Mouse (Mus musculus) midbrain, embryonic 15.5 days (tissue): Measurements from ENCODE around the gene Eif5a2. TPM values are rescaled to one million over a fixed set of nuclear protein-coding genes. Genes with fewer than 3 reads are reported as not detected.
"Not testable (repeated sequence)": the region's sequence is repeated elsewhere in the genome, so short reads cannot be mapped to it uniquely, and the experiment has no call there.

Experiments used
- ATAC-seq: fragments of 200-750 bp; cut with Nextera tagmentation; replicated peaks from 2 replicates; pipeline ENCODE4 v1.8.0; 2017; ENCODE audit warnings: moderate TSS enrichment
- H3K27ac ChIP-seq: fragments of 300-500 bp; sonication (generic); 2 replicates; pipeline ENCODE4 v1.5.1; 2015; ENCODE audit warnings: mild to moderate bottlenecking, inconsistent platforms
- H3K27me3 ChIP-seq: fragments of 300-500 bp; sonication (generic); replicated peaks from 2 replicates; pipeline ENCODE4 v1.6.1; 2015; ENCODE audit warnings: inconsistent platforms
- H3K36me3 ChIP-seq: fragments of 300-500 bp; sonication (generic); replicated peaks from 2 replicates; pipeline ENCODE4 v1.6.1; 2015; ENCODE audit warnings: inconsistent platforms
- H3K4me1 ChIP-seq: fragments of 300-500 bp; sonication (generic); 2 replicates; pipeline ENCODE4 v1.6.1; 2015; ENCODE audit warnings: inconsistent platforms
- H3K4me2 ChIP-seq: fragments of 300-500 bp; sonication (generic); 2 replicates; pipeline ENCODE4 v1.6.1; 2015; ENCODE audit warnings: inconsistent platforms, mild to moderate bottlenecking, moderate library complexity
- H3K4me3 ChIP-seq: fragments of 300-500 bp; sonication (generic); 2 replicates; pipeline ENCODE4 v1.5.1; 2015; ENCODE audit warnings: mild to moderate bottlenecking, inconsistent platforms
- H3K9ac ChIP-seq: fragments of 300-500 bp; sonication (generic); 2 replicates; pipeline ENCODE4 v1.6.1; 2015; ENCODE audit warnings: mild to moderate bottlenecking, inconsistent platforms
- H3K9me3 ChIP-seq: fragments of 300-500 bp; sonication (generic); 2 replicates; pipeline ENCODE4 v1.6.1; 2016; ENCODE audit warnings: inconsistent platforms
- WGBS: fragments of 180-500 bp; shearing (Covaris S2); methylation state at CpG from one replicate; pipeline ENCODE4 v1.1.7; 2015; ENCODE audit warnings: mixed read lengths; 5-methylcytosine and 5-hydroxymethylcytosine counted together
- polyA plus RNA-seq: library from polyadenylated mRNA; unstranded; fragments of >200 nt; fragmentation: Nextera tagmentation; extraction: Ambion mirVana; gene quantifications from 2 replicates; pipeline ENCODE4 v1.2.1, GENCODE M21; 2015

The Eif5a2 gene
- 8.3 and 8.9 TPM in 2 replicates for polyA plus RNA-seq

DNA sequence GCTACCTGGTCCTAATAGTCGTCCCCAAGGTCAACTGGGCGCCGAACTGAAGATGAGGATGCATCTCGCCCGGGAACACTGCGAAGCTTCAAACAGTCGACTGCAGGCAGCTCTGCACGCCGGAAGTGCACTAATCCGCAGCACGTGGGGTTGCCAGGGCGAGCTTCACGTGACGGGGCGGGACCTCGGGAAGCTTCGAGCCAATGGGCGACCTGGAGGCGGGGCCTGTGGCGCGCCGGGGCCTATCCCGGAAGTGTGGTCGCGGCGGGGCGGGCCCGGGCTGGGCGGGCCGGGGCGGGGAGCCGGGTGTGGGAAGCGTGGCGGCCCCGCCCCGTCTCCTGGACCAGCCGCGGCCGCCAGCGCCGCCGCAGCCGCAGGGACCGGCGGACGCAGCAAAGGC, at the start of gene Eif5a2:
TSS of gene Eif5a2 (plus strand) at position 283 of the 400 bp plus-strand sequence.
- ATAC-seq = peak; percentile 99
- no peaks in the 10 kb centered on the region for H3K9me3 ChIP-seq
- peak within 1 kb of the TSS; percentile 77 for H3K4me3 ChIP-seq
- H3K27ac ChIP-seq = no peak within 1 kb of the TSS
- H3K36me3 ChIP-seq = no peaks in the 10 kb centered on the region
- H3K27me3 ChIP-seq = no peaks in the 10 kb centered on the region
- H3K4me1 ChIP-seq = peaks cover 11% of the 10 kb centered on the region
- WGBS = 1% methylated on average over 41 of the region's 46 CpGs
- peak within 1 kb of the TSS; percentile 99 for H3K4me2 ChIP-seq
- peak within 1 kb of the TSS; percentile 73 for H3K9ac ChIP-seq

DNA sequence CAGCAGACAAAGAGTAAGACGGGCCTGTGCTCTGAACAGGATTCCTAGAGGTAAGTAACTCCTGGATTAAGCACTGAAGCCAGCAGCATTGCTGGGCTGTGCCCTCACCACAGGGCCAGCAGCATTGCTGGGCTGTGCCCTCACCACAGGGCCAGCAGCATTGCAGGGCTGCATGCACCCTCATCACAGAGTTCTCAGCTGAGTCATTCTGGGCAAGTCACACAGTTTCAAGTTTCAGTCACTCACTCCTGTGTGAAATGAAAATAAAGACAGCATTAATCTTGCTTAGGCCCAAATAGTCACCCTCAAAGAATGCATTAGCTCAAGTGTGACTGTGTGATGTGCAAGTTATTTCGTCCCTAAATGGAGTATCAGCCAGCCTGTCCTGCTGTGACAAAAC, 46.4 kb upstream of the Eif5a2 start:
- 58% methylated on average over 2 of the region's 2 CpGs for WGBS
- no peak for ATAC-seq
- H3K4me3 ChIP-seq = no peak overlapping the region
- H3K4me1 ChIP-seq = no peaks in the 10 kb centered on the region
- no peaks in the 10 kb centered on the region for H3K27me3 ChIP-seq
- no peak overlapping the region for H3K27ac ChIP-seq
- no peaks in the 10 kb centered on the region for H3K9me3 ChIP-seq
- no peaks in the 10 kb centered on the region for H3K36me3 ChIP-seq
- no peak overlapping the region for H3K9ac ChIP-seq
- no peak overlapping the region for H3K4me2 ChIP-seq

- no peaks in the 10 kb centered on the region for H3K27me3 ChIP-seq
- H3K36me3 ChIP-seq = no peaks in the 10 kb centered on the region
- no peak overlapping the region for H3K4me2 ChIP-seq
- H3K9me3 ChIP-seq = no peaks in the 10 kb centered on the region
- H3K9ac ChIP-seq = no peak overlapping the region
- H3K27ac ChIP-seq = no peak overlapping the region
- H3K4me1 ChIP-seq = no peaks in the 10 kb centered on the region
- no peak for ATAC-seq
- WGBS = 47% methylated on average over 2 of the region's 2 CpGs
- H3K4me3 ChIP-seq = no peak overlapping the region
Measured at GRCm38 (mm10) chr3:28736981-28737380, 44.1 kb upstream of the Eif5a2 start.

DNA sequence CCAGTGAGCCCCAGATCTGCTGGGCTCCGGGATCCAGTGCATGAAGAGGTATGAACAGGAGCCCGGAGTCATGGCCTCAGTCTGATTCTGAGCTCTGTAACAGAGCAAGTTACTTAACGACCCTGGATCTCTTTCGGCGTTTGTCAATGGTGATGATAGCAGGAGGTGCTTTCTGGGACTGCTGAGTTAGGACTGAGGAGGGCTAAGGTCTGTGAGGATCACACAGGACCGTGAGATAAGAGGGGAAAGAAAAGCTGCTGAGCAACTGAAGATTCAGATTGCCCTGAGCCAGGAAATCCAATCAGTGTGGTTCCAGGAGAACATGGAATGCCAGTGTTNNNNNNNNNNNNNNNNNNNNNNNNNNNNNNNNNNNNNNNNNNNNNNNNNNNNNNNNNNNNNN, 40.7 kb upstream of the Eif5a2 start:
- H3K27me3 ChIP-seq = no peaks in the 10 kb centered on the region
- no peaks in the 10 kb centered on the region for H3K9me3 ChIP-seq
- no peak for ATAC-seq
- WGBS = 33% methylated on average over 6 of the region's 6 CpGs
- H3K9ac ChIP-seq = no peak overlapping the region
- no peak overlapping the region for H3K4me2 ChIP-seq
- H3K27ac ChIP-seq = no peak overlapping the region
- no peaks in the 10 kb centered on the region for H3K36me3 ChIP-seq
- H3K4me1 ChIP-seq = peaks cover 11% of the 10 kb centered on the region; the same call in 1 of the 2 replicates
- no peak overlapping the region for H3K4me3 ChIP-seq

DNA sequence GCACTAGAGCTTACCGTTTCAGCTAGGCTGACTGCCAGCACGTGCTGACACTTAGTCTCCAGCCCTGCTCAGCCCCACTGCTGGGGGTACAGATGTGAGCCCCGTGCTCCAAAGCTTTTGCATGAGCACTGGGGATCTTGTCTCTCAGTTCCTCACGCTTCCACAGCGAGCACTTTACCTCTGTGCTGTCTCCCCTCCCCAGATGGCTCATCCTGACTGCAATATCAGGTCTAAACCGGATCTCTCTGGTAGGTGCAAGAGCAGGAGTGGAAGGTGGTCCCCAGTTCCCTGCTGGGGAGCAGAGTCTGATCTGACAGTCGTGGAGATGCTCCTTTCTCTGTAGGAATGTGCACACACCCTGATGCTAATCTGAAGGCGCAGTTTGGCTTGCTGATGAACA, 37.8 kb upstream of the Eif5a2 start:
- Histone ChIP-seq H3K9ac (no peak overlapping the region), H3K27me3 (no peaks in the 10 kb centered on the region), H3K4me3 (no peak overlapping the region), H3K9me3 (no peaks in the 10 kb centered on the region), H3K27ac (peak overlapping the region; percentile 35; the same call in 1 of the 2 replicates), H3K36me3 (no peaks in the 10 kb centered on the region), H3K4me2 (0 out of 2 replicates have a peak overlapping the region, but pooled peaks have one; percentile 10), H3K4me1 (peaks cover 11% of the 10 kb centered on the region; the same call in 1 of the 2 replicates)
- WGBS = 37% methylated on average over 8 of the region's 8 CpGs
- peak; percentile 48 for ATAC-seq

DNA sequence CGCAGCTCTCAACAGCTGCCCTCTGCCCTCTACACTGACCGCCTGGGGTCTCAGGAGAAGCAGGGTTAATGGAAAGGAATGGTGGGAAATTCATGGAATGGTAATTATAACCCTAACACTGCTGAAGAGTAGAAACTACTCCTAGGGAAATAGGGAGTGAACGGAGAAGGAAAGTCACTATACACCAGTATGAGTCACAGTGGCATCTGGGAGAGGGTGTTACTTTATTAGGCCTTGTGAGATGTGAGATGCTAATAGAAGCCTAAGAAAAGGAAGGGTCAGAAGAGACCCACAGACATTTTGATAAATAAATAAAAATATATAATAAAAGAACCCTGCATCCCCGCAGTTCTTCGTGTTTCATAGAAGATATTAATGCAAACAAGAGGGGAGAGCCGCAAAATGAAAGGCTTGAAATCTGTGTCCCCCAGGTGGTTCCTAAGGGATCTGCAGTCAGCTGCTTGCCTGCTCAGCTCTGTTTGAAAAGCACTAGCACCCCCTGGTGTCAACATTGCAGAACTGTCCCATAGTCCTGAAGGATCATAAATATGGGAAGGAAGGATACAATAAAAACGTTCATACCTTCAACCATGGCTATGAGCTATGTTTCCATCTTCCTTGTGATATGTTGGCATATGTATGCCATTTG, 35.1 kb upstream of the Eif5a2 start:
- no peaks in the 10 kb centered on the region for H3K36me3 ChIP-seq
- no peak overlapping the region for H3K4me2 ChIP-seq
- H3K9me3 ChIP-seq = no peaks in the 10 kb centered on the region
- H3K27ac ChIP-seq = no peak overlapping the region
- peak; percentile 88 for ATAC-seq
- H3K27me3 ChIP-seq = no peaks in the 10 kb centered on the region
- H3K4me1 ChIP-seq = peaks cover 11% of the 10 kb centered on the region; the same call in 1 of the 2 replicates
- H3K4me3 ChIP-seq = no peak overlapping the region
- 30% methylated on average over 7 of the region's 7 CpGs for WGBS
- H3K9ac ChIP-seq = no peak overlapping the region

- no peak for ATAC-seq
- H3K9ac ChIP-seq = no peak overlapping the region
- no peaks in the 10 kb centered on the region for H3K9me3 ChIP-seq
- peaks cover 5% of the 10 kb centered on the region; the same call in 1 of the 2 replicates for H3K4me1 ChIP-seq
- WGBS = 88% methylated on average over 3 of the region's 3 CpGs
- H3K27ac ChIP-seq = no peak overlapping the region
- no peak overlapping the region for H3K4me2 ChIP-seq
- no peaks in the 10 kb centered on the region for H3K27me3 ChIP-seq
- H3K4me3 ChIP-seq = no peak overlapping the region
- no peaks in the 10 kb centered on the region for H3K36me3 ChIP-seq
Measured at GRCm38 (mm10) chr3:28748151-28748550, 32.9 kb upstream of the Eif5a2 start.

DNA sequence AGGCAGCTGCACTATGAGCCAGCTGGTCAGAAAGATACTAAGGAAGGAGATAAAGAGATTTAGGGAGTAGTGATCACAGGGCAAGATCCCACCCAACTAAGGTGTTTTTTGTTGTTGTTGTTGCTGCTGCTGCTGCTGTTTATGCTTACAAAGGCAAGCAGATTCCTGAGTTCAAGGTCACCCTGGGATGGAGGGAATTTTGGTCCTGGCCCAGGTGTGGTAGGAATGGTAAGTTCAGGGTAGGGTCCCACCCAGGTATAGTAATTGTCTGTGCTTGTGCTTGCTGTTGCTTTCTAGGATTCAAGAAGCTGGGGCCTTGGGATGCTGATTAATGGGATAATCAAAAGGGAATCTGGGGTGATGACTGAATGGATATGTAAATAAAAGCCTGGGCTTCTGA, 32.1 kb upstream of the Eif5a2 start:
- no peak overlapping the region for H3K27ac ChIP-seq
- H3K36me3 ChIP-seq = no peaks in the 10 kb centered on the region
- no peaks in the 10 kb centered on the region for H3K4me1 ChIP-seq
- no peak overlapping the region for H3K9ac ChIP-seq
- no peaks in the 10 kb centered on the region for H3K9me3 ChIP-seq
- H3K27me3 ChIP-seq = no peaks in the 10 kb centered on the region
- H3K4me2 ChIP-seq = no peak overlapping the region
- ATAC-seq = no peak
- H3K4me3 ChIP-seq = no peak overlapping the region

GRCm38 (mm10) chr3:28755477-28755876, 25.6 kb upstream of the Eif5a2 start:
- Histone ChIP-seq H3K36me3 (no peaks in the 10 kb centered on the region), H3K9me3 (no peaks in the 10 kb centered on the region), H3K27ac (no peak overlapping the region), H3K4me1 (no peaks in the 10 kb centered on the region), H3K9ac (no peak overlapping the region), H3K27me3 (no peaks in the 10 kb centered on the region), H3K4me2 (no peak overlapping the region), H3K4me3 (no peak overlapping the region)
- 61% methylated on average over 7 of the region's 7 CpGs for WGBS
- ATAC-seq = peak; percentile 50; the same call in 1 of the 2 replicates

DNA sequence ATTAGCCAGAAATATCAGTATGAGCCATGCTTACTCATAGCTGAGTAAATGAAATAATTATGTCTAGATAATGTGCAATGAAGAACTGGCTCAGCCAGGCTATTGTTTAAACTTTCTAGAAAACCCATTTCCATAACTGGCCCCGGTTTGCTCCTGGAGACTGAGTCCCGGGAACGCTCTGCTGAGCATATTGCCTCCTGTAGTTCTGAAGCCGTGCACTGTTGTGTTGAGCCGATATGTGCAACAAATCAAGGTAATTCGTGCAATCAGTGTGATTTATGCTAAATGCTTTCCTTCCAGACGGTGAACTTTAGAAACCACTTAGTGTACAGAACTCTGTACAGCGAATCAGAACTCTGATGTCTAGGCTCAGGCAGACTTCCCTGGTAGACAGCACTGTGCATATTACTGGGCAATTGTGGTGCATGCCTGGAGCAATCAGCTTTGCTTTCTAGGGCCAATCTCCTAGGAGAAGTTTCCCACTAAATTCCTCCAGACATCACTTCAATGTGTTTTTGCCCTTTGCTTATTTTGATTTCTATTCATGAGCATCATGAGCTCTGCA, 19.8 kb upstream of the Eif5a2 start:
- Histone ChIP-seq H3K36me3 (no peaks in the 10 kb centered on the region), H3K4me1 (no peaks in the 10 kb centered on the region), H3K9ac (no peak overlapping the region), H3K27ac (no peak overlapping the region), H3K4me3 (no peak overlapping the region), H3K4me2 (no peak overlapping the region), H3K27me3 (no peaks in the 10 kb centered on the region), H3K9me3 (no peaks in the 10 kb centered on the region)
- 81% methylated on average over 8 of the region's 8 CpGs for WGBS
- no peak for ATAC-seq

DNA sequence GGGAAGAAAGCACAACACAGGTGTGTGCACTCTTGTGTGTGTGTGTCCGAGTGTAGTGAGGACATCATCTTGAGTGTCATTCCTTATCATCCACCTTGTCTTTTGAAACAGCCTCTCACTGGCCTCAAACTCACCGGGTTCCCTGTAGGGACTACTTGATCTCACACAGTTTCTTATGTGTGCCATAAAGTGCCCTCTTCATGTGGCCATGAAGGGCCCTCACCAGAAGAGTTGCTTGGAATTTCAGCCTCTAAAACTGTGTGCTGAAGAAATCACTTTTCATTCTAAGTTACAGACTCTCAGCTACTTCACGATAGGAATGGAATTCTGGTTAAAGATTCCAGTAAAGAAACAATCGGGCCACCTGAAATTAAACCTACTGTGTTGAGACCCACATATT, 14.1 kb upstream of the Eif5a2 start:
- no peaks in the 10 kb centered on the region for H3K27me3 ChIP-seq
- no peak overlapping the region for H3K4me3 ChIP-seq
- no peak overlapping the region for H3K9ac ChIP-seq
- ATAC-seq = no peak
- no peak overlapping the region for H3K27ac ChIP-seq
- H3K9me3 ChIP-seq = no peaks in the 10 kb centered on the region
- H3K36me3 ChIP-seq = no peaks in the 10 kb centered on the region
- no peaks in the 10 kb centered on the region for H3K4me1 ChIP-seq
- whole genome bisulfite sequencing = 91% methylated on average over 4 of the region's 4 CpGs
- no peak overlapping the region for H3K4me2 ChIP-seq

GRCm38 (mm10) chr3:28768222-28768621, 12.9 kb upstream of the Eif5a2 start:
- no peak overlapping the region for H3K27ac ChIP-seq
- H3K36me3 ChIP-seq = no peaks in the 10 kb centered on the region
- H3K4me2 ChIP-seq = no peak overlapping the region
- no peaks in the 10 kb centered on the region for H3K27me3 ChIP-seq
- H3K4me3 ChIP-seq = no peak overlapping the region
- WGBS = 90% methylated on average over 3 of the region's 3 CpGs
- H3K9me3 ChIP-seq = no peaks in the 10 kb centered on the region
- H3K4me1 ChIP-seq = no peaks in the 10 kb centered on the region
- H3K9ac ChIP-seq = no peak overlapping the region
- ATAC-seq = no peak

GRCm38 (mm10) chr3:28772919-28773318, 8.2 kb upstream of the Eif5a2 start:
- not testable (repeated sequence) for ATAC-seq, H3K4me1 ChIP-seq, H3K4me2 ChIP-seq, H3K27me3 ChIP-seq, H3K36me3 ChIP-seq, H3K27ac ChIP-seq, H3K9me3 ChIP-seq, H3K4me3 ChIP-seq, H3K9ac ChIP-seq
- WGBS = 62% methylated on average over 4 of the region's 4 CpGs
